Mouse (Mus musculus) hindbrain, embryonic 14.5 days (tissue): Measurements from ENCODE around the gene Sept3. TPM values are rescaled to one million over a fixed set of nuclear protein-coding genes. Genes with fewer than 3 reads are reported as not detected.

Source experiments
- ATAC-seq: fragments of 200-750 bp; cut with Nextera tagmentation; 2 replicates; pipeline ENCODE4 v1.8.0; 2017; ENCODE audit warnings: moderate number of reproducible peaks, mild to moderate bottlenecking, moderate TSS enrichment, moderate library complexity; ENCODE audit not compliant: low FRiP score
- DNase-seq: peaks from one replicate; pipeline ENCODE4 v3.0.0-alpha.2; 2015; ENCODE audit warnings: low spot score
- H3K27ac ChIP-seq: fragments of 300-500 bp; sonication (generic); 2 replicates; pipeline ENCODE4 v1.5.1; 2014; ENCODE audit warnings: mild to moderate bottlenecking, moderate library complexity
- H3K27me3 ChIP-seq: fragments of 300-500 bp; sonication (generic); 2 replicates; pipeline ENCODE4 v1.6.1; 2014; ENCODE audit warnings: mild to moderate bottlenecking, low read length, mixed read lengths; ENCODE audit not compliant: control insufficient read depth, insufficient read depth
- H3K36me3 ChIP-seq: fragments of 300-500 bp; sonication (generic); replicated peaks from 2 replicates; pipeline ENCODE4 v1.6.1; 2014; ENCODE audit not compliant: control insufficient read depth, insufficient read depth
- H3K4me1 ChIP-seq: fragments of 300-500 bp; sonication (generic); replicated peaks from 2 replicates; pipeline ENCODE4 v1.6.1; 2014; ENCODE audit warnings: antibody characterized with exemption, low read length, mixed read lengths; ENCODE audit not compliant: control insufficient read depth, insufficient read depth
- H3K4me2 ChIP-seq: fragments of 300-500 bp; sonication (generic); replicated peaks from 2 replicates; pipeline ENCODE4 v1.6.1; 2014; ENCODE audit warnings: mild to moderate bottlenecking, moderate library complexity
- H3K4me3 ChIP-seq: fragments of 300-500 bp; sonication (generic); replicated peaks from 2 replicates; pipeline ENCODE4 v1.5.1; 2014; ENCODE audit warnings: mild to moderate bottlenecking, low read length
- H3K9ac ChIP-seq: fragments of 300-500 bp; sonication (generic); 2 replicates; pipeline ENCODE4 v1.6.1; 2014
- H3K9me3 ChIP-seq: fragments of 300-500 bp; sonication (generic); 2 replicates; pipeline ENCODE4 v1.6.1; 2016; ENCODE audit warnings: low read length; ENCODE audit not compliant: control insufficient read depth
- WGBS: fragments of 180-500 bp; shearing (Covaris S2); extraction: QIAGEN DNeasy Blood & Tissue Kit; methylation state at CpG from one replicate; pipeline ENCODE4 v1.1.7; 2014; 5-methylcytosine and 5-hydroxymethylcytosine counted together
- polyA plus RNA-seq: library from polyadenylated mRNA; unstranded; fragments of >200 nt; fragmentation: Nextera tagmentation; extraction: Ambion mirVana; gene quantifications from 2 replicates; pipeline ENCODE4 v1.2.1, GENCODE M21; 2014

The Sept3 gene
- 375 and 410 TPM in 2 replicates for polyA plus RNA-seq

GRCm38 (mm10) chr15:82274593-82274926 is at the start of gene Sept3:
Gene Sept3 (plus strand): TSS chr15:82274893.
- 33% methylated on average over 6 of the region's 6 CpGs for WGBS
- Histone ChIP-seq H3K9ac (peak within 1 kb of the TSS; percentile 92), H3K4me1 (peaks cover 31% of the 10 kb centered on the region), H3K27me3 (no peaks in the 10 kb centered on the region), H3K27ac (peak within 1 kb of the TSS; percentile 97), H3K36me3 (peaks cover 9% of the 10 kb centered on the region), H3K4me2 (peak within 1 kb of the TSS; percentile 94), H3K4me3 (peak within 1 kb of the TSS; percentile 75), H3K9me3 (no peaks in the 10 kb centered on the region)
- DNase-seq (no peak), ATAC-seq (no peak)

- DNase-seq (no peak), ATAC-seq (no peak)
- H3K4me2 ChIP-seq: no peak overlapping the region
- no peak overlapping the region for H3K4me3 ChIP-seq
- no peaks in the 10 kb centered on the region for H3K36me3 ChIP-seq
- 89% methylated on average over 5 of the region's 5 CpGs for WGBS
- H3K27ac ChIP-seq: no peak overlapping the region
- H3K27me3 ChIP-seq: peaks cover 8% of the 10 kb centered on the region; the same call in 1 of the 2 replicates
- no peaks in the 10 kb centered on the region for H3K9me3 ChIP-seq
- H3K9ac ChIP-seq: no peak overlapping the region
- peaks cover 11% of the 10 kb centered on the region; the same call in 1 of the 2 replicates for H3K4me1 ChIP-seq
Observed at GRCm38 (mm10) chr15:82225769-82226168, 48.9 kb upstream of the Sept3 start.

GRCm38 (mm10) chr15:82229542-82230045 is 45.1 kb upstream of the Sept3 start:
- no peak for ATAC-seq
- H3K4me1 ChIP-seq: peaks cover 9% of the 10 kb centered on the region; the same call in 1 of the 2 replicates
- WGBS: 35% methylated on average over 11 of the region's 11 CpGs

GRCm38 (mm10) chr15:82230098-82230611 is 44.5 kb upstream of the Sept3 start:
- no peak for DNase-seq
- Histone ChIP-seq H3K4me3 (no peak overlapping the region), H3K36me3 (no peaks in the 10 kb centered on the region), H3K4me1 (peaks cover 9% of the 10 kb centered on the region; the same call in 1 of the 2 replicates), H3K9ac (no peak overlapping the region), H3K27ac (no peak overlapping the region), H3K9me3 (no peaks in the 10 kb centered on the region), H3K27me3 (no peaks in the 10 kb centered on the region), H3K4me2 (no peak overlapping the region)
- ATAC-seq: no peak
- WGBS: 67% methylated on average over 6 of the region's 6 CpGs

More at GRCm38 (mm10) chr15:82229542-82230045, 45.1 kb upstream of the Sept3 start:
- Histone ChIP-seq H3K4me2 (no peak overlapping the region), H3K9ac (no peak overlapping the region), H3K9me3 (no peaks in the 10 kb centered on the region), H3K27me3 (peaks cover 3% of the 10 kb centered on the region; the same call in 1 of the 2 replicates), H3K27ac (no peak overlapping the region), H3K36me3 (no peaks in the 10 kb centered on the region), H3K4me3 (no peak overlapping the region)
- DNase-seq: no peak

- H3K27me3 ChIP-seq: no peaks in the 10 kb centered on the region
- no peak overlapping the region for H3K4me2 ChIP-seq
- H3K36me3 ChIP-seq: no peaks in the 10 kb centered on the region
- H3K4me3 ChIP-seq: no peak overlapping the region
- H3K9me3 ChIP-seq: no peaks in the 10 kb centered on the region
- WGBS: 72% methylated on average over 4 of the region's 4 CpGs
- H3K27ac ChIP-seq: no peak overlapping the region
- peaks cover 9% of the 10 kb centered on the region; the same call in 1 of the 2 replicates for H3K4me1 ChIP-seq
- no peak overlapping the region for H3K9ac ChIP-seq
- DNase-seq (no peak), ATAC-seq (no peak)
Observed at GRCm38 (mm10) chr15:82231100-82231499, 43.6 kb upstream of the Sept3 start.

- Histone ChIP-seq H3K9me3 (no peaks in the 10 kb centered on the region), H3K4me2 (no peak overlapping the region), H3K27me3 (no peaks in the 10 kb centered on the region), H3K4me1 (peaks cover 9% of the 10 kb centered on the region; the same call in 1 of the 2 replicates), H3K9ac (no peak overlapping the region), H3K27ac (no peak overlapping the region), H3K36me3 (no peaks in the 10 kb centered on the region), H3K4me3 (no peak overlapping the region)
- ATAC-seq (no peak), DNase-seq (no peak)
- 58% methylated on average over 11 of the region's 11 CpGs for WGBS
Observed at GRCm38 (mm10) chr15:82231591-82232378, 42.9 kb upstream of the Sept3 start.

- WGBS: 72% methylated on average over 4 of the region's 4 CpGs
- ATAC-seq (no peak), DNase-seq (no peak)
- H3K9me3 ChIP-seq: no peaks in the 10 kb centered on the region
- no peak overlapping the region for H3K27ac ChIP-seq
- H3K4me1 ChIP-seq: peaks cover 9% of the 10 kb centered on the region; the same call in 1 of the 2 replicates
- no peak overlapping the region for H3K4me2 ChIP-seq
- H3K4me3 ChIP-seq: no peak overlapping the region
- no peaks in the 10 kb centered on the region for H3K27me3 ChIP-seq
- no peak overlapping the region for H3K9ac ChIP-seq
- H3K36me3 ChIP-seq: no peaks in the 10 kb centered on the region
Observed at GRCm38 (mm10) chr15:82232651-82233050, 42.0 kb upstream of the Sept3 start.

GRCm38 (mm10) chr15:82235661-82236060 is 39.0 kb upstream of the Sept3 start:
- H3K36me3 ChIP-seq: no peaks in the 10 kb centered on the region
- 73% methylated on average over 10 of the region's 10 CpGs for WGBS
- ATAC-seq (no peak), DNase-seq (no peak)
- H3K9ac ChIP-seq: no peak overlapping the region
- no peak overlapping the region for H3K4me3 ChIP-seq
- H3K27ac ChIP-seq: no peak overlapping the region
- H3K4me2 ChIP-seq: no peak overlapping the region
- no peaks in the 10 kb centered on the region for H3K9me3 ChIP-seq
- H3K27me3 ChIP-seq: no peaks in the 10 kb centered on the region
- 0 out of 2 replicates have a peak, but pooled peaks cover 9% of the 10 kb centered on the region for H3K4me1 ChIP-seq

- peak; percentile 89 for DNase-seq
- WGBS: 22% methylated on average over 5 of the region's 5 CpGs
- H3K9me3 ChIP-seq: no peaks in the 10 kb centered on the region
- H3K4me1 ChIP-seq: 0 out of 2 replicates have a peak, but pooled peaks cover 7% of the 10 kb centered on the region
- H3K27ac ChIP-seq: no peak overlapping the region
- ATAC-seq: peak; percentile 80; the same call in 1 of the 2 replicates
- no peaks in the 10 kb centered on the region for H3K27me3 ChIP-seq
- H3K4me3 ChIP-seq: no peak overlapping the region
- H3K36me3 ChIP-seq: no peaks in the 10 kb centered on the region
- no peak overlapping the region for H3K9ac ChIP-seq
- no peak overlapping the region for H3K4me2 ChIP-seq
Observed at GRCm38 (mm10) chr15:82236565-82236964, 38.1 kb upstream of the Sept3 start.
